Mouse (Mus musculus) ES-E14 (cell line): ENCODE data around the gene Anp32b.
A peak's percentile ranks its signal among the peaks of the same experiment; 100 is the strongest.

ENCODE experiments used
- CHD2 ChIP-seq: IDR thresholded peaks from 2 replicates; pipeline ENCODE4 v1.6.1; 2014; ENCODE audit warnings: mild to moderate bottlenecking, low read depth, low read length, inconsistent platforms
- HCFC1 ChIP-seq: IDR thresholded peaks from 2 replicates; pipeline ENCODE4 v1.6.1; 2012; ENCODE audit warnings: low read length, inconsistent platforms, borderline replicate concordance; ENCODE audit not compliant: insufficient read depth
- MAFK ChIP-seq: IDR thresholded peaks from 2 replicates; pipeline ENCODE4 v1.6.1; 2014; ENCODE audit warnings: mild to moderate bottlenecking, low read depth, low read length, inconsistent platforms; ENCODE audit not compliant: insufficient read depth
- ZC3H11A ChIP-seq: IDR thresholded peaks from 2 replicates; pipeline ENCODE4 v1.6.1; 2012; ENCODE audit warnings: low read depth, mild to moderate bottlenecking, inconsistent platforms, low read length, borderline replicate concordance
- ZNF384 ChIP-seq: IDR thresholded peaks from 2 replicates; pipeline ENCODE4 v1.6.1; 2012; ENCODE audit warnings: low read depth, low read length, inconsistent platforms

DNA sequence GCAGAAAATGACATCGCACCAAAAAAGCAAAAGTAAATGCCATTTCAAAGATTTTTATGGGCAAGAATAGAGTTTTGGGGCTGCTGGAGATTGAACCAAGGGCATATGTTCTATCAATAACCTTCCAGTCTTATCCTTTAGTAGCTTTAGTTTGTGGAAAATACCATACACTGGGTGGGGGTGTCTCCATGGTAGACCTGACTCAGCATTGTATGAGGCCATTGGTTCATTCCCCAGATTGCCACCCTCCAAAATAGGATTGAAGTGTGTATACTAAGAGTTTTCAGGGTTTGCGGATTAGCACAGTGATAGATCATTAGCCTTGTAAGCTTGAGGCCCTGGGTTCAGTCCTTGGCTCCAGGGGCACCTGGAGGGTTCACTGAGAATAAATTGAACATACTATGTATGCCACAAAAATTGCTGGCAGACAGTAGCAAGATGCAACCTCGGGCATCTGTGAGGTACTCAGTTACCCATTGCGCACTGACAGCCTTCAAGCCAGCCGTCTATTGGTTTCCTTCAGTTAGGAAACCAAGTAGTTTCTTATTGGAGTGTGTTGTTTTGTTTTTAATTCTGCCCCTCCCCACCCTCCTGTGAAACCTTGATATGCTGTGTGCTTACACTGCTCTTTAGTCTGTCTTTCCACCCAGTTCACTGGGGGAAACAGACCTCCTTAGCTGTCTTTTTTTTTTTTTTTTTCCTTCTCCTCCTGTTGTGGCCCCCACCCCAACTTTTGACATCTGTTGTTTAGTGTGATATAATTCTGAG lies 3.6 kb downstream of the Anp32b start:
- no peak for TF ChIP-seq ZC3H11A
- TF ChIP-seq MAFK = peak; percentile 48; the same call in 1 of the 2 replicates
- TF ChIP-seq HCFC1 = no peak
- TF ChIP-seq CHD2 = no peak
- peak; percentile 42; the same call in 1 of the 2 replicates for TF ChIP-seq ZNF384
